Mouse (Mus musculus) embryonic facial prominence, embryonic 14.5 days (tissue): ENCODE results near the gene Bad. TPM values are rescaled to one million over a fixed set of nuclear protein-coding genes. Genes with fewer than 3 reads are reported as not detected.
"Not testable (repeated sequence)": the region's sequence is repeated elsewhere in the genome, so short reads cannot be mapped to it uniquely, and the experiment has no call there.

Experiments used
- ATAC-seq: fragments of 200-750 bp; cut with Nextera tagmentation; 2 replicates; pipeline ENCODE4 v1.8.0; 2017; ENCODE audit warnings: low read depth, moderate number of reproducible peaks, moderate TSS enrichment
- DNase-seq: peaks from one replicate; pipeline ENCODE4 v3.0.0-alpha.2; 2015; ENCODE audit warnings: low spot score
- H3K27ac ChIP-seq: fragments of 300-500 bp; sonication (generic); replicated peaks from 2 replicates; pipeline ENCODE4 v1.5.1; 2014; ENCODE audit warnings: low read depth, mild to moderate bottlenecking, low read length, moderate library complexity
- H3K27me3 ChIP-seq: fragments of 300-500 bp; sonication (generic); replicated peaks from 2 replicates; pipeline ENCODE4 v1.6.1; 2014; ENCODE audit warnings: low read length; ENCODE audit not compliant: control insufficient read depth, insufficient read depth
- H3K36me3 ChIP-seq: fragments of 300-500 bp; sonication (generic); 2 replicates; pipeline ENCODE4 v1.6.1; 2014; ENCODE audit warnings: low read length, mixed read lengths; ENCODE audit not compliant: control insufficient read depth, insufficient read depth
- H3K4me1 ChIP-seq: fragments of 300-500 bp; sonication (generic); 2 replicates; pipeline ENCODE4 v1.6.1; 2014; ENCODE audit warnings: antibody characterized with exemption, low read length; ENCODE audit not compliant: control insufficient read depth, insufficient read depth
- H3K4me2 ChIP-seq: fragments of 300-500 bp; sonication (generic); 2 replicates; pipeline ENCODE4 v1.6.1; 2014; ENCODE audit warnings: low read depth, mild to moderate bottlenecking, low read length, moderate library complexity, mixed read lengths
- H3K4me3 ChIP-seq: fragments of 300-500 bp; sonication (generic); 2 replicates; pipeline ENCODE4 v1.5.1; 2014; ENCODE audit warnings: low read depth, mild to moderate bottlenecking, low read length
- H3K9ac ChIP-seq: fragments of 300-500 bp; sonication (generic); 2 replicates; pipeline ENCODE4 v1.6.1; 2014; ENCODE audit warnings: low read depth, mild to moderate bottlenecking, low read length, moderate library complexity, mixed read lengths
- H3K9me3 ChIP-seq: fragments of 300-500 bp; sonication (generic); 2 replicates; pipeline ENCODE4 v1.6.1; 2016; ENCODE audit warnings: low read length; ENCODE audit not compliant: control insufficient read depth
- WGBS: fragments of 180-500 bp; shearing (Covaris S2); extraction: QIAGEN DNeasy Blood & Tissue Kit; methylation state at CpG from one replicate; pipeline ENCODE4 v1.1.7; 2014; 5-methylcytosine and 5-hydroxymethylcytosine counted together
- polyA plus RNA-seq: library from polyadenylated mRNA; unstranded; fragments of >200 nt; fragmentation: Nextera tagmentation; extraction: Ambion mirVana; gene quantifications from 2 replicates; pipeline ENCODE4 v1.2.1, GENCODE M21; 2014

Bad gene
- polyA plus RNA-seq, 1 experiment from 2014 or later: 70.7 TPM

DNA sequence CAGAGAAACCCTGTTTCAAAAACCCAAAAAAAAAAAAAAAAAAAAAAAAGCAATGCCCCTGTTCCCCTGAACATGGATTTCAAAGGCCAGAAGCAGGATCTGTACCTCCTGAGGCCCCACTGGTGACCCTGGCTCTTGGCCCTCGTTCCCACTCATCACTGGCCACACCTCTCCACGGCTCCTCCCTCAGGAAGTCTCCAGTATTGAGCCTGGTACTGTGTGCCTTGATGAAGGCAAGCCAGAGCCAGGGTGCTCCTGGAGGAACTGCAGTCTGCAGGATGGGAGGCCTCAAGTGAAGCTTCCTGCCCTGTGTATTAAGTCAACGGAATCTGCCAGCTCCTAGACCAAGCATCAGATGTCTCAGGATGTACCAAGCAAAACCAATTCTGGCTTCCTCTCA is 35.5 kb upstream of the Bad start:
- Histone ChIP-seq H3K27me3 (no peaks in the 10 kb centered on the region), H3K4me1 (peaks cover 14% of the 10 kb centered on the region; the same call in 1 of the 2 replicates), H3K9ac (no peak overlapping the region), H3K4me3 (no peak overlapping the region), H3K4me2 (no peak overlapping the region), H3K9me3 (no peaks in the 10 kb centered on the region), H3K36me3 (peaks cover 24% of the 10 kb centered on the region), H3K27ac (no peak overlapping the region)
- DNase-seq: no peak
- 82% methylated on average over 3 of the region's 3 CpGs for WGBS
- no peak for ATAC-seq

DNA sequence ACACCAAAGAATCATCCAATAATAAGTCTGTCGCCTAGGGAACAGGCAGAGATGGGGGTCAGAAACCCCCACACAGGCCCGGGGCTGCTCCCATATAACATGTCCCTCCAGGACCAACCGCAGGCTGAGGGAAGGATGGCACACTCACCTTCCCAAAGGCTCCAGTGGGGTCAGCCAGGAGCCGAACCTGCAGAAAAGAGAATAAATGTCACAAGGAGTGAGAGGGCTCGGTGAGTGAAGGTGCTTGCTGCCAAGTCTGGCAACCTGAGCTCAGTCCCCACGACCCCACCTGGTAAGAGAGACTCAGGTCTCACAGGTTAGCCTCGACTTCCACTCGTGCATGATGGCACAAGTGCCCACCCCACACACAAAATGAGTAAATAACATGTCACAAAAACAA is 34.6 kb upstream of the Bad start:
- H3K27ac ChIP-seq: no peak overlapping the region
- WGBS: 92% methylated on average over 8 of the region's 8 CpGs
- peaks cover 14% of the 10 kb centered on the region; the same call in 1 of the 2 replicates for H3K4me1 ChIP-seq
- no peaks in the 10 kb centered on the region for H3K27me3 ChIP-seq
- ATAC-seq (no peak), DNase-seq (no peak)
- H3K4me2 ChIP-seq: no peak overlapping the region
- no peaks in the 10 kb centered on the region for H3K9me3 ChIP-seq
- H3K4me3 ChIP-seq: no peak overlapping the region
- H3K9ac ChIP-seq: no peak overlapping the region
- peaks cover 33% of the 10 kb centered on the region for H3K36me3 ChIP-seq

DNA sequence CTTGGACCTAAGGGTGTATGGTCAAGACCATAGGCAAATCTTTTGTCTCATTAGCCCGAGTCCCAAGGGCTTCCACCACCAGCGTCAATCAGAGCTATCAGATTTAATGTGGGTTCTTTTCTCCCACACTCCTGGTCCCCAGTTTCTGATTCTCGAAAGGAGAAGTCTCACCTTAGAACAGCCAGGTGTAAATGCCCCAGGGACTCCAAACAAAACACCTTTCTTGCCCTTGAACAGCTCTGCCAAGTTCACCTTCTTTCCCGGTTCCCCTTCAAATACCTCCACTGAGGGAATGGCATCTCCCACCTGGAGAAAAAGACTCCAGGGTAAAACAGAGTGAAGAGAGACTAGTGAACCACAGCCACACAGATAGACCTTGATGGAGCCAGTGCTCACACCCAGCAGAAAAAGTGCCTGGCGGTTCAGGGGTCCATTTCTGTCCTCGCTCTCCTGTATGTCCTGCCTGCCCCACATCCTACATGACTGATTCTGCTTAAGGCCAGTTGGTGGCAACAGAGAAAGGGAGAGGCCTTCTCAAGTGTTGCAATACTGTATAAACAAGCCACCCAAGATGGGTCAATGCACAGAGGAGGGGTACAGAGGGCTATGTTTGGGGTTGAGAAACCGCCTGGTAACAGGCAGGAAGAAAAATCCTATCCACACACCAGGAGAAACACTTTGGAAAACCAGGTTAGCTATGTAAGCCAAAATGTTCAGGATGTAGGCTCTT is 33.7 kb upstream of the Bad start:
- Histone ChIP-seq H3K9ac (peak overlapping the region; percentile 75), H3K36me3 (peaks cover 42% of the 10 kb centered on the region), H3K4me3 (peak overlapping the region; percentile 58), H3K9me3 (no peaks in the 10 kb centered on the region), H3K4me2 (peak overlapping the region; percentile 78), H3K27me3 (no peaks in the 10 kb centered on the region), H3K4me1 (peaks cover 14% of the 10 kb centered on the region; the same call in 1 of the 2 replicates), H3K27ac (no peak overlapping the region)
- ATAC-seq (no peak), DNase-seq (no peak)
- 83% methylated on average over 7 of the region's 7 CpGs for WGBS

DNA sequence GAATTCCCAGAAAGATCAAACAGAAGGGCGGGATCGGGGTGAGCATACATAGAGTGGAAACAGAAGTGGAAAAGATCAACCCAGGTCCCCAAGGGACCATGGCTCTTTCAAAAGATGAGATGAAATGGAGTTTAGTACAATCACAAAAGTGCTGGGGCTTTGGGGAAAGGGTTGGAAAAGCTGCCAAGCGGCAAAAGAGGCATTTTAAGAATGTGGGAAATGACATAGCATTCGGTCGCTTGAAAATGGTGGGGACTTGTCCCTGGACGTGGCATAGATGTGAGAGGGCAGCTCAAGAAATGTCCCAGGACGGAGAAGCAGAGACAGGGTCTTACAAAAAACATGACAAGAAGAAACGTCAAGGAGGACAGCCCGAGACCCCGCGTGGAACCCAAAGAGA is 32.6 kb upstream of the Bad start:
- H3K27ac ChIP-seq: peak overlapping the region; percentile 98
- peak; percentile 28 for DNase-seq
- no peaks in the 10 kb centered on the region for H3K9me3 ChIP-seq
- ATAC-seq: no peak
- 3% methylated on average over 11 of the region's 11 CpGs for WGBS
- peak overlapping the region; percentile 78 for H3K4me2 ChIP-seq
- H3K36me3 ChIP-seq: peaks cover 52% of the 10 kb centered on the region
- H3K27me3 ChIP-seq: no peaks in the 10 kb centered on the region
- H3K4me3 ChIP-seq: peak overlapping the region; percentile 58
- H3K4me1 ChIP-seq: peaks cover 14% of the 10 kb centered on the region; the same call in 1 of the 2 replicates
- H3K9ac ChIP-seq: peak overlapping the region; percentile 75

DNA sequence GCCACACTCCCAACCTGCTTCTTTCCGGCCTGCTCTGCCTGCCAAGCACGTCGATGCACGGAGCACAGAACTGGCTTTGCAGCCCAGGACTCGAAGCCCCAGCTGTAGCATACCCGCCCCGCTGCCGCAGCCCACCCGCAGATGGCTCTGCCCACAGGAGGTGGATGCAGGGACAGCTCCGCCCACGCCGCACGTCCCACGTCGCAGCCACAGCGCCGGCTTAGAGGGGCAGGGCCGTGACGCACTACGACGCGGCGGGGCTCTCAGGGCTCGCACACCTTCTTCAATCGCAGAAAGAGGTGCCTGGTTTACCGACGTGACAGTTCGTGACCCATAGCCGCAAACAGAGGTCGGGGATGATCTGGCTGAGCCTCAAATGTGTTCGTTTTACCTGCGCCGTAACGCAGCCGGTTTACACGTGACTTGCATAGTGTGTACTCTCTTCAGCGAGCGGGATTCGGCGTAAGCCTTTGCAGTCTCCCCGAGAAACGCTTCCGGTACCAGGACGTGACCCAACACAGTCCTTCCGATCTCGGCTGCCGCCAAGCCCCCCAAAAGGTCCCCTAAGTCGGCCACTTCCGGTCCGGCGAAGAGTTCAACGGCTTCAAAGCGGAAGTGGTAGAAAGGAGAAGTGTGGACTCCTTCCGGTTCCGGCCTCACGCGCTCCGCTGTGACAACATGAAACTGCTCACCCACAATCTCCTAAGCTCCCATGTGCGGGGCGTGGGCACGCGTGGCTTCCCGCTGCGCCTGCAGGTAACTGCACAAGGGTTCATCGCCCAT is 32.0 kb upstream of the Bad start, which contains the start of the genes Trmt112 and Prdx5:
Trmt112 (plus strand) TSS at position 192 of the 783 bp plus-strand sequence.
Prdx5 (minus strand) TSS at position 600 of the 783 bp plus-strand sequence.
- peak within 1 kb of the TSS; percentile 98 for H3K27ac ChIP-seq
- H3K4me3 ChIP-seq: peak within 1 kb of the TSS; percentile 58
- DNase-seq (peak; percentile 98), ATAC-seq (peak; percentile 95)
- H3K4me1 ChIP-seq: peaks cover 14% of the 10 kb centered on the region; the same call in 1 of the 2 replicates
- H3K4me2 ChIP-seq: peak within 1 kb of the TSS; percentile 78
- H3K9ac ChIP-seq: peak within 1 kb of the TSS; percentile 75
- H3K36me3 ChIP-seq: peaks cover 54% of the 10 kb centered on the region
- no peaks in the 10 kb centered on the region for H3K27me3 ChIP-seq
- H3K9me3 ChIP-seq: no peaks in the 10 kb centered on the region
- WGBS: under 1% methylated on average over 65 of the region's 65 CpGs

DNA sequence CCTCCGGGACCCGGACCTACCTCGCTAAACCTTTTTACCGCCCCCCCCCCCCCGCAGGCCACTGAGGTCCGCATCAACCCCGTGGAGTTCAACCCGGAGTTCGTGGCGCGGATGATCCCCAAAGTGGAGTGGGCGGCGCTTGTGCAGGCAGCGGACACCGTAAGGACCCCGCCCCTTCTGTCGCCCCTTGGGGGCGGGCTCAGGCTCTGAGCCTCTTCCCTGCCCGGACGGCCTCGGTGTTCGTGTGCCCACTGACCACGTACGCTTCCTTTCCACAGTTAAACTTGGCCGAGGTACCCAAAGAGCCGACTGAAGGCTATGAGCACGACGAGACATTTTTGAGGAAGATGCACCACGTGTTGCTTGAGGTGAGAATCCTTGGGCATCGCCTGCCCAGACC is 31.4 kb upstream of the Bad start:
- Histone ChIP-seq H3K4me3 (peak overlapping the region; percentile 58), H3K4me1 (peaks cover 14% of the 10 kb centered on the region; the same call in 1 of the 2 replicates), H3K9ac (peak overlapping the region; percentile 75), H3K4me2 (peak overlapping the region; percentile 78), H3K27ac (peak overlapping the region; percentile 98), H3K36me3 (peaks cover 54% of the 10 kb centered on the region)
- 0 out of 2 replicates have a peak, but pooled peaks have one; percentile 17 for ATAC-seq
- H3K27me3 ChIP-seq, H3K9me3 ChIP-seq: not testable (repeated sequence)
- DNase-seq: peak; percentile 79
- WGBS: 0% methylated on average over 19 of the region's 30 CpGs

DNA sequence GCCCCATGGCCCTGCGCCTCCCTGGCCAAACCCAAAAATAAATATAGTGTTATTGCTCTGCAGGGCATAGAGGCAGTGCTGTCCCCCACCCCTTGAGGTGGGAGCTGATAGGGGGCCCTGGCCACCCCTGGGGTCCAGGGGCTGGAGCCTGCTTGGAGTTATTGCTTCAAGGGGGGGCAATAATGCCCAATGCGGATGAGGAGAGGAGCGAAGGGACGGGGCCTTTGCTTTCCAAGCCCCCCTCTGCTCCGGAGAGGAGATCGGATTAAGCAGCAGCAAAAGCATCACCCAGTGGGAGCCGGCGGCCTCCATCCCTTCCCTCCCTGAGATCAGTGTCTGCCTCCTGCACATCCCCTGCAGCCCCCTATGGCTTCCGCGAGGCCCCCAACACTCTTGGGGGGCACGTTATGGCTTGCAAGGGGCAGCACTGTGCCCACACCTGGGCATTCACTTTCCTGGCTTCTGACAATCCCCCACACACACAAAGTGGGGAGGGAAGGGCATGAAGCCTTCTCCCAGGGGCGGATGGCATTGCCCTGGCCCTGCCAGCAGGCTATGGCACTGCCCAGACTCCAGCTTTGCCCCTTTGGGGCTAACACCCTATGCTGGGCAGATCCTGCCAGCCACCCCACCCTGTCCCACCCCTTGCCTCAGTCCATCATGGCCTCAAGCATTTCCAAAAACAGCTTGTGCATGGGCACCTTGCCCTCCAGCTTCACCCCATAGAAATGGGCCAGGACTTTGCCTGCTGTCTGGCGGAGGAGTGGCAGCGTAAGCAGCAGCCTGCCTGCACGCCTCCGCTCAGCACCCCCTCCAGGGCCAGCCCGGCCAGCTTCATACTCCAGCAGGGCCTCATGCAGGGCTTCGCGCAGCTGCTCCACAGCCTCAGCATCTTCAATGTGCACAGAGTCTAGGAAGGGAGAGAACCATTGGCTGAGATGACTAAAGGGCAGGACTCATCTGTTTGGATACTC is 30.3 kb upstream of the Bad start:
- no peak overlapping the region for H3K27ac ChIP-seq

More for the DNA sequence above, 30.3 kb upstream of the Bad start:
- H3K4me2 ChIP-seq: peak overlapping the region; percentile 78
- no peaks in the 10 kb centered on the region for H3K9me3 ChIP-seq
- WGBS: 75% methylated on average over 17 of the region's 19 CpGs
- no peaks in the 10 kb centered on the region for H3K27me3 ChIP-seq
- no peak for ATAC-seq
- no peak for DNase-seq
- peak overlapping the region; percentile 58 for H3K4me3 ChIP-seq
- H3K9ac ChIP-seq: peak overlapping the region; percentile 31; the same call in 1 of the 2 replicates
- H3K4me1 ChIP-seq: peaks cover 14% of the 10 kb centered on the region; the same call in 1 of the 2 replicates
- H3K36me3 ChIP-seq: peaks cover 46% of the 10 kb centered on the region
